Mouse (Mus musculus): ENCODE data around the gene Fanci.

DNA sequence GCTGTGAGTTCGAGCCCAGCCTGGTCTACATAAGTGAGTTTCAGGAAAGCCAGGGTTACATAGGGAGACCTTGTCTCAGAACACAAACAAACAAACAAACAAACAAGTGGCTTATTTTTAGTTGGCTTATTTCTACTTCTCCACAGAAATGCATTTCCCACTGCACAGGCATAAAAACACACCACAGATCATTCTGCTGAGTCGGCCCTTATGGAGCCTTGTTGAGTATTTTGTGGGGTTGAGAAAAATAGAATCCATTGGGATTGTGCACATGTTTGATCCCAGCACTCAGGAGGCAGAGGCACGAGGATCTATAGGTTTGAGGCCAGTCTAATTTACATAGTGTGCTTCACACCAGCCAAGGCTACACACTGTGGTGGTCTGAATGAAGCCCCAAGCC, 8.6 kb downstream of the Fanci start:
- TF ChIP-seq CTCF (IDR thresholded peaks at IDR 0.05; ENCODE audit: low read depth) = no peak
- no peak for TF ChIP-seq EP300 (IDR thresholded peaks at IDR 0.05; ENCODE audit: low read depth)
